13 mouse cellular contexts compared by ENCODE assay signal in genomic region chr11:8582101-8582920, GRCm38 (mm10).
DNase-seq lines count a peak whose midpoint lies in the region; ATAC-seq and TF ChIP-seq lines count a peak whose summit lies in the region.
"Had no signal": no experiment of that assay in that cellular context is flagged by ENCODE, and none has a peak within 500 bp of the region (broad histone marks: within the 10 kb centered on the region; RNA-seq: fewer than 3 reads in every experiment).

No protein-coding gene starts in this region.

- H3K4me1 ChIP-seq in midbrain, embryonic 14.5 days (ENCODE audit: control insufficient read depth, insufficient read depth, low read length) = peaks cover 5% of the 10 kb centered on the region; the same call in 1 of the 2 replicates
- peaks cover 6% of the 10 kb centered on the region; the same call in 1 of the 2 replicates for H3K4me1 ChIP-seq in midbrain, embryonic 15.5 days
- peaks cover 11% of the 10 kb centered on the region; the same call in 1 of the 2 replicates for H3K4me1 ChIP-seq in lung, postnatal 0 days (ENCODE audit: insufficient read depth, low read depth, low read length)

- no peak for DNase-seq in midbrain, embryonic 14.5 days
- peak; percentile 59 to 76 for DNase-seq in heart, postnatal 10 days
- DNase-seq in lung, postnatal 0 days (ENCODE audit: low spot score) = peak; percentile 63
- DNase-seq in adipocyte (ENCODE audit: low spot score) = no peak
- DNase-seq in embryo, embryonic 9.5 days (ENCODE audit: extremely low spot score) = no peak
- no peak for DNase-seq in left cerebral cortex, adult 2 months (ENCODE audit: extremely low spot score in 1 of 2, low spot score in 2 of 2)
- DNase-seq: cerebellum, postnatal 14 days; gastrocnemius, adult 2 months; left cerebral cortex, postnatal 4 days; thymus, postnatal 4 days had no signal

- TF ChIP-seq EP300 in lung, postnatal 0 days (IDR thresholded peaks at IDR 0.05) = peak; percentile 28; the same call in 1 of the 2 replicates

- no peak overlapping the region for H3K9ac ChIP-seq in midbrain, embryonic 14.5 days (replicated peaks; ENCODE audit: low read length)
- no peak overlapping the region for H3K9ac ChIP-seq in midbrain, embryonic 15.5 days
- H3K9ac ChIP-seq in lung, postnatal 0 days (replicated peaks; ENCODE audit: low read depth) = no peak overlapping the region

- H3K27me3 ChIP-seq in midbrain, embryonic 14.5 days (ENCODE audit: control insufficient read depth, insufficient read depth, low read length) = no peaks in the 10 kb centered on the region
- no peaks in the 10 kb centered on the region for H3K27me3 ChIP-seq in midbrain, embryonic 15.5 days (replicated peaks)
- no peaks in the 10 kb centered on the region for H3K27me3 ChIP-seq in lung, postnatal 0 days (replicated peaks; ENCODE audit: insufficient read depth, low read length)

- ATAC-seq in midbrain, embryonic 14.5 days (ENCODE audit: low FRiP score, low TSS enrichment) = 0 out of 2 replicates have a peak, but pooled peaks have one; percentile 3
- ATAC-seq in midbrain, embryonic 15.5 days (replicated peaks) = no peak
- ATAC-seq in lung, postnatal 0 days = peak; percentile 62
- ATAC-seq: hindbrain, postnatal 0 days had no signal

- H3K27ac ChIP-seq in midbrain, embryonic 14.5 days (replicated peaks; ENCODE audit: low read depth, low read length) = no peak overlapping the region
- no peak overlapping the region for H3K27ac ChIP-seq in midbrain, embryonic 15.5 days
- no peak overlapping the region for H3K27ac ChIP-seq in lung, postnatal 0 days (ENCODE audit: low read length)
- H3K27ac ChIP-seq in left cerebral cortex, adult 2 months = no peak overlapping the region
- H3K27ac ChIP-seq: gastrocnemius, adult 2 months; hindbrain, postnatal 0 days; layer of hippocampus, adult 2 months had no signal

- 89% methylated on average over 10 of the region's 10 CpGs for WGBS in midbrain, embryonic 14.5 days
- WGBS in midbrain, embryonic 15.5 days = 89% methylated on average over 10 of the region's 10 CpGs
- WGBS in lung, postnatal 0 days = 64% methylated on average over 10 of the region's 10 CpGs

- intact Hi-C loops in heart, postnatal 10 days (cut with DNase I) = no loop called here
- intact Hi-C loops in left cerebral cortex, adult 2 months (cut with DNase I) = no loop called here

- H3K36me3 ChIP-seq in midbrain, embryonic 14.5 days (ENCODE audit: control insufficient read depth, insufficient read depth, low read length) = no peaks in the 10 kb centered on the region
- no peaks in the 10 kb centered on the region for H3K36me3 ChIP-seq in midbrain, embryonic 15.5 days (replicated peaks)
- no peaks in the 10 kb centered on the region for H3K36me3 ChIP-seq in lung, postnatal 0 days (ENCODE audit: insufficient read depth, low read length)

- H3K4me2 ChIP-seq in midbrain, embryonic 14.5 days (ENCODE audit: low read length) = no peak overlapping the region
- H3K4me2 ChIP-seq in midbrain, embryonic 15.5 days = no peak overlapping the region
- H3K4me2 ChIP-seq in lung, postnatal 0 days (replicated peaks; ENCODE audit: low read depth, low read length) = no peak overlapping the region

- no peak overlapping the region for H3K4me3 ChIP-seq in midbrain, embryonic 14.5 days (replicated peaks; ENCODE audit: low read depth, low read length)
- H3K4me3 ChIP-seq in midbrain, embryonic 15.5 days = no peak overlapping the region
- H3K4me3 ChIP-seq in lung, postnatal 0 days (ENCODE audit: low read depth, low read length) = no peak overlapping the region
- H3K4me3 ChIP-seq in left cerebral cortex, adult 2 months = no peak overlapping the region
- H3K4me3 ChIP-seq: gastrocnemius, adult 2 months; layer of hippocampus, adult 2 months had no signal

- no peaks in the 10 kb centered on the region for H3K9me3 ChIP-seq in midbrain, embryonic 14.5 days (ENCODE audit: control insufficient read depth, low read length)
- H3K9me3 ChIP-seq in midbrain, embryonic 15.5 days = no peaks in the 10 kb centered on the region
- no peaks in the 10 kb centered on the region for H3K9me3 ChIP-seq in lung, postnatal 0 days (ENCODE audit: low read length)

- no peak for TF ChIP-seq CTCF in lung, postnatal 0 days (IDR thresholded peaks at IDR 0.05)
- TF ChIP-seq CTCF in left cerebral cortex, adult 2 months (IDR thresholded peaks at IDR 0.05) = no peak

Comparison
In these comparisons a context has a peak if more than half of its experiments do, and no peak if none do; other contexts are left out.
1. DNase-seq: peak in heart, postnatal 10 days (2 of 2) and lung, postnatal 0 days (single experiment); none in midbrain, embryonic 14.5 days (single experiment), adipocyte (single experiment), embryo, embryonic 9.5 days (single experiment) and left cerebral cortex, adult 2 months (0 of 2).